Mouse (Mus musculus): ENCODE data around the gene Ano3. TPM values are rescaled to one million over a fixed set of nuclear protein-coding genes. Genes with fewer than 3 reads are reported as not detected.

Gene Ano3
- total and polyA plus RNA-seq, 3 experiments = 0.02 to 0.14 (median 0.03) TPM

DNA sequence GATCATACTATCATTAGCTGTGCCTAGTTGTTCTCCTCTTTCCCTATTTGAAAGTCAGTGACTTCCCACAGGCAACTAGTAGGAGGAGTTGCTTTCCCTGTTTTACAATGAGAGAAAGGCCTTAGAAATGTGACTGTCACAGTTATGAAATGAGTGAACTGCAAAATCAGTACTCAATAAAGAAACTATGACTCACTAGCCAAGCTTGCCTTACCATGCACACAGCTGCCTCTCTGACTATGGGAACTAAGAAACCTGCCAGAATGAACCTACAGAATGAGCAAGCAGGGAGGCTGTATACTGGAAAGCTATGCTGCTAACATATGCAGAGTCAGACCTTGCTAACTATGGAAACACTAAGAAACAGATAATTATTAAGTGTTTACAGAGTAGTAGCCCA, 231.7 kb downstream of the Ano3 start:
- no peak overlapping the region for H3K9ac ChIP-seq (ENCODE audit: low read depth, low read length)
- no peaks in the 10 kb centered on the region for H3K79me2 ChIP-seq (replicated peaks; ENCODE audit: control insufficient read depth, insufficient read depth, low read length)
- no peak overlapping the region for H3K27ac ChIP-seq
- H3K27me3 ChIP-seq (ENCODE audit: control insufficient read depth, insufficient read depth, low read length) = no peaks in the 10 kb centered on the region
- TF ChIP-seq EP300 (IDR thresholded peaks at IDR 0.05; ENCODE audit: insufficient read depth, low read depth, low read length) (no peak), POLR2A (IDR thresholded peaks at IDR 0.05; ENCODE audit: insufficient read depth, low read depth, low read length) (no peak), CTCF (IDR thresholded peaks at IDR 0.05) (no peak)
- H3K4me3 ChIP-seq = no peak overlapping the region
- DNase-seq = no peak
- no peaks in the 10 kb centered on the region for H3K4me1 ChIP-seq (ENCODE audit: control insufficient read depth, insufficient read depth, low read length)
- intact Hi-C loops (cut with DNase I) = no loop called here
- H3K36me3 ChIP-seq (ENCODE audit: control insufficient read depth, insufficient read depth, low read length) = no peaks in the 10 kb centered on the region

DNA sequence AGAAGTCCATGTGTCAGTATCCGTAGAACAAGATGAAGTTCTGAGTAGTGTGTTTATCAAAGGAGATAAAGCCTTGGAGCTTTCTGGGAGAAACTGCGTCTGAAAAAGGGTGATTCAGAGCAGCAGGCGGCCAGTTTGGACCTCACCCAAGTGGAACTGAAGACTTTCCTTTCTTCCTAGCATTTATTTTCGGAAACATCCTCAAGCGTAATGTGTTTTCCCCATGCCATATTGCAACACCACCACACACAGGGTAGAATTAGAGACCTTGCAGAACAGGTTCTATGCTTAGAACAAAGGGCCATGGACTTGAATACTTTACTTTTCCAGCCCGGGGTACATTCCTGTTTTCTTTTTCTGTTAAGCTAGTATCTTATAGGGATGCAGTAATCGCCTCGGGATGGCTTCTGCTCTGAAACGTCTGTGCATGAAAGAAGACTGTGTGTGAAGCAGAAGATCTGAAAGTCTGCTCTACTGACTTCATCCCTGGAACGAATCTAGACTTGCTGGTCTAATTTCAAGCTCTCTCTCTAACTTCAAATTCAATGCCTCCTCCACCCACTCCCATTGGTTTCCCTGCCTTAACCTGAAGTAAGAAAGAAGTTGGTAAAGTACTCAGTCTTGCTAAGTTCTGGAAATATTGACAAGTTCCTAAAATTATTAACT, 240.5 kb downstream of the Ano3 start:
- H3K36me3 ChIP-seq (ENCODE audit: control insufficient read depth, insufficient read depth, low read length) = no peaks in the 10 kb centered on the region
- H3K79me2 ChIP-seq (replicated peaks; ENCODE audit: control insufficient read depth, insufficient read depth, low read length) = no peaks in the 10 kb centered on the region
- no peak overlapping the region for H3K9ac ChIP-seq (ENCODE audit: low read depth, low read length)
- no peaks in the 10 kb centered on the region for H3K27me3 ChIP-seq (ENCODE audit: control insufficient read depth, insufficient read depth, low read length)
- TF ChIP-seq EP300 (IDR thresholded peaks at IDR 0.05; ENCODE audit: insufficient read depth, low read depth, low read length) = no peak
- H3K4me3 ChIP-seq = no peak overlapping the region
- no peak overlapping the region for H3K27ac ChIP-seq
- intact Hi-C loops (cut with DNase I) = no loop called here
- WGBS = 35% methylated on average over 10 of the region's 10 CpGs
- no peaks in the 10 kb centered on the region for H3K4me1 ChIP-seq (ENCODE audit: control insufficient read depth, insufficient read depth, low read length)
- DNase-seq = peak; percentile 32 to 50

DNA sequence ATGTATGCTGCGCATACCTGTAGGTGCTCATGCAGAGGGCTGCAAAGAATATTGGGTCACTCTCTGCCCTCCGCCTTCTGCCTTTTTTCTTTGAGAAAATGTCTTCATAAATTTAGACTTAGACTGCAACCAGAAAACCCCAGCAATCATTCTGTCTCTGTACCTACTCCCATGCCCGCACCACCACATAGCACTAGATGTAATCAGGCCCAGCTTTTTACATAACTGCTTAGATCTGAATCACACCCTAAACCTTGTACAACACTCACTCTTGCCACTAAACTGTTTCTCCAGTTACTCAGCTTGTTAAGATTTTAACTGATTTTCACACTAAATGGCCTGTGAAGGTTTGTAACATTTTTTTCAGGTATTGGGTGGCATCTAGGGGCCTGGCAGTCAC, 241.3 kb downstream of the Ano3 start:
- intact Hi-C loops (cut with DNase I) = no loop called here
- Histone ChIP-seq H3K79me2 (replicated peaks; ENCODE audit: control insufficient read depth, insufficient read depth, low read length) (no peaks in the 10 kb centered on the region), H3K27ac (no peak overlapping the region), H3K4me3 (no peak overlapping the region), H3K4me1 (ENCODE audit: control insufficient read depth, insufficient read depth, low read length) (no peaks in the 10 kb centered on the region), H3K27me3 (ENCODE audit: control insufficient read depth, insufficient read depth, low read length) (no peaks in the 10 kb centered on the region), H3K36me3 (ENCODE audit: control insufficient read depth, insufficient read depth, low read length) (no peaks in the 10 kb centered on the region), H3K9ac (ENCODE audit: low read depth, low read length) (no peak overlapping the region)
- WGBS = 92% methylated on average over 3 of the region's 3 CpGs
- TF ChIP-seq EP300 (IDR thresholded peaks at IDR 0.05; ENCODE audit: insufficient read depth, low read depth, low read length) = no peak
- no peak for TF ChIP-seq POLR2A (IDR thresholded peaks at IDR 0.05; ENCODE audit: insufficient read depth, low read depth, low read length)
- TF ChIP-seq CTCF (IDR thresholded peaks at IDR 0.05) = no peak
- no peak for DNase-seq

DNA sequence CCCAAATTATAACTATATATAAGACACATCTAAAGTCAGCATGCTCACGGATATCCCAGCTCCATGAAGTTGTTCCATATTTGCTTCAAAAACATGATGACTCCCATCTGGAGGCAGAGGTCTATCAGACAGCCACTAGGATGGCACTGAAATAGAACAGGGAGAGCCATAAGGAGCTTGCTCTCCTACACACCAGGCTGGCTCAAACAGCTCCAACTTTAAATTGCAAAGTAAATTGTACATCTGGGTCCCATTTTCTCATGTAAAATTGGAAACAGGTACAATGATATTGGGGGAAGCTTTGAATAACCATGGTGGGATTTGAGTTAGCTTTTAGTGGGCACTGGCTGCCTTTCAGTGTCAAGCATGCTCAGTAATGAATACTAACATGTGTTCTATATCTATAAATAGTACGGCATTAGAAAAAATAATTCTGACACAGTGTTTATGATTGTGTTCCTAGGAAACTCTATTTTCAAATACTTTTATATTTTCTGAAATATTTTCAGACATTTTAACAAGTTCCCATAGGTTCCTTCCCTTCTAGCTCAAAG, 279.6 kb downstream of the Ano3 start:
- 52% methylated on average over 2 of the region's 2 CpGs for WGBS
- H3K27me3 ChIP-seq (ENCODE audit: control insufficient read depth, insufficient read depth, low read length) = no peaks in the 10 kb centered on the region
- no peak for TF ChIP-seq EP300 (IDR thresholded peaks at IDR 0.05; ENCODE audit: insufficient read depth, low read depth, low read length)
- TF ChIP-seq CTCF (IDR thresholded peaks at IDR 0.05) = no peak
- TF ChIP-seq POLR2A (IDR thresholded peaks at IDR 0.05; ENCODE audit: insufficient read depth, low read depth, low read length) = no peak

DNA sequence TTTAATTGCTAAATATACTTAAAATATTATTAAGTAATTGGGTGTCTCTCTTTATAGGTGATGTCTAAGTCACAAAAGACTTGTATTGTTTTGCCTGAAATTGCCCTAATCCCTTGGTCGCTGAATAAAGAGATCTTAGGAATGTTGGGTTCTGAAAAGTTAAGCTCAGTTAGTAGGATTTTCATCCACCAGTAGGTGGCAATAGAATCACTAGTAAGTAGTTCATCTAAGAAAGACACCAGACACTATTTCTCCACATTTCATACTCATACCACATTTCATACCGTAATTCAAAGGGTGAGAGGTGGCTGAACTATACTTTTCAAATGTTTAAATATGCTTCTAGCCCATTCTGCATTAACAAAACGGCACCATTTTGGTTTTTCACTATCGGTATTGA, 287.4 kb downstream of the Ano3 start:
- WGBS = 38% methylated on average over 4 of the region's 4 CpGs
- H3K79me2 ChIP-seq (replicated peaks; ENCODE audit: control insufficient read depth, insufficient read depth, low read length) = no peaks in the 10 kb centered on the region
- H3K27ac ChIP-seq = no peak overlapping the region
- no peaks in the 10 kb centered on the region for H3K36me3 ChIP-seq (ENCODE audit: control insufficient read depth, insufficient read depth, low read length)
- H3K9ac ChIP-seq (ENCODE audit: low read depth, low read length) = no peak overlapping the region
- TF ChIP-seq CTCF (IDR thresholded peaks at IDR 0.05) (peak; percentile 73), POLR2A (IDR thresholded peaks at IDR 0.05; ENCODE audit: insufficient read depth, low read depth, low read length) (no peak)
- no peak overlapping the region for H3K4me3 ChIP-seq
- intact Hi-C loops (cut with DNase I) = loop anchor here (1.0 to 10.0 kb wide), 2 partner anchors 318 to 391 kb away; no protein-coding TSS in a partner anchor
- no peaks in the 10 kb centered on the region for H3K27me3 ChIP-seq (ENCODE audit: control insufficient read depth, insufficient read depth, low read length)
- no peaks in the 10 kb centered on the region for H3K4me1 ChIP-seq (ENCODE audit: control insufficient read depth, insufficient read depth, low read length)
- no peak for DNase-seq

More for the DNA sequence above, 279.6 kb downstream of the Ano3 start:
- Histone ChIP-seq H3K79me2 (replicated peaks; ENCODE audit: control insufficient read depth, insufficient read depth, low read length) (no peaks in the 10 kb centered on the region), H3K27ac (no peak overlapping the region), H3K4me1 (ENCODE audit: control insufficient read depth, insufficient read depth, low read length) (no peaks in the 10 kb centered on the region), H3K9ac (ENCODE audit: low read depth, low read length) (no peak overlapping the region), H3K4me3 (no peak overlapping the region), H3K36me3 (ENCODE audit: control insufficient read depth, insufficient read depth, low read length) (no peaks in the 10 kb centered on the region)
- no peak for DNase-seq
- intact Hi-C loops (cut with DNase I) = no loop called here

DNA sequence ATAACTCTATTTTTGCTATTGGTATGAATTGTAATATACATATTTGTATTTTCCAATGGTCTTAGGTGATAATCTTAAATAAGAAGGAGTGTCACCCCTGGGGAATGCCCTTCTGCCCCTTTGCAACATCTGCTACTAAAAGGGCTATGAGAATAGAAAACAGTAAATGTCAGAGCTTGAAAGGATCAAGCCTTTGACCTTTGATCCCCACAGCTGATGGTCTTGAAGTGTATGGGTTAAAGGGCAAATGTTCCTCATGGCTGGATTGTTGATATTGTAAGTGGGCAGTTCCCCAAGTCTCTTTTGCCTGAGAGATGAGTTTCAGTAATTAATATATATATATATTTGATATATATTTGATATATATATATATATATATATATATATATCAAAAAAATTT, 305.9 kb downstream of the Ano3 start:
- DNase-seq = no peak
- no peaks in the 10 kb centered on the region for H3K27me3 ChIP-seq (ENCODE audit: control insufficient read depth, insufficient read depth, low read length)
- H3K27ac ChIP-seq = no peak overlapping the region
- H3K4me3 ChIP-seq = no peak overlapping the region
- intact Hi-C loops (cut with DNase I) = no loop called here
- H3K9ac ChIP-seq (ENCODE audit: low read depth, low read length) = no peak overlapping the region
- H3K4me1 ChIP-seq (ENCODE audit: control insufficient read depth, insufficient read depth, low read length) = no peaks in the 10 kb centered on the region
- TF ChIP-seq POLR2A (IDR thresholded peaks at IDR 0.05; ENCODE audit: insufficient read depth, low read depth, low read length) (no peak), EP300 (IDR thresholded peaks at IDR 0.05; ENCODE audit: insufficient read depth, low read depth, low read length) (no peak), CTCF (IDR thresholded peaks at IDR 0.05) (no peak)
- H3K79me2 ChIP-seq (replicated peaks; ENCODE audit: control insufficient read depth, insufficient read depth, low read length) = no peaks in the 10 kb centered on the region
- H3K36me3 ChIP-seq (ENCODE audit: control insufficient read depth, insufficient read depth, low read length) = no peaks in the 10 kb centered on the region
